Mouse (Mus musculus): Measurements from ENCODE around the gene Hps5. TPM values are rescaled to one million over a fixed set of nuclear protein-coding genes. Genes with fewer than 3 reads are reported as not detected.
"Not testable (repeated sequence)": the region's sequence is repeated elsewhere in the genome, so short reads cannot be mapped to it uniquely, and the experiment has no call there.

The Hps5 gene
- polyA plus RNA-seq, 1 experiment from 2014 or later = 27.2 TPM

DNA sequence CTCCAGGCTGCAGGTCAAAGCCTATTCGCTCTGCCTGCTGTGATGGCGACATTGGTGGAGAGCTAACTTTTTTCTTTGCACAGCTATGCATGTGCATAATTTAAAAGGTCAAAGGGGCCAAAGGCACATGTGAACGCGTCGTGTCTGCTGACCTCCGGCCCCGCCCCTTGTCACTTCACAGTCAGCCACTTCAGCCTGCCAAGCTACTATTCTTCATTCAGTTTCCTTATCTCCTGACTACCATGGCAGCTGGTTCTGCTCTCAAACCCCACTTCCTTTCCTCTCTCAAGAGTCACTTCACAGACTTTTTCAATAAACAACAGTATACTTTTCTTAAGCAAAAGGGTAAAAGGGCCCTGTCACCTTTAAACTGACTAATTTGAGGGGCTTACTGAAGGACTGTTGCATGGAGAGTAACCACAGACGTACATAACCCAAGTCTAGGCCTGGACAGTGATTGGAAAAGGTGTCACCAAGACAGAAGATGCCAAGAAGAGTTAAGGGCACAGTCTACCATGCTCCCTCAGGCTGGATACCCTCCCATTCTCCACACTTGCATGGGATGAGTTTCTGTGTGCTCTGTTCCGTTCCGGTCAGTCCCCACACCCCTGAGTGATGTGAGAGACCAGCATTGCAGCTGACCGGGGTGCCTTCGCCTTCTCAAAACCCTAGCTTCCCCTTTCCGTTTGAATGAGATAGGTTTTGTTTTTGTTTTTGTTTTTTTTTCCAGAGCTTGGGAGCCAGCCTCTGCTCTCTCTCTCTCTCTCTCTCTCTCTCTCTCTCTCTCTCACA lies 35.1 kb upstream of the Hps5 start:
- H3K27me3 ChIP-seq (replicated peaks; ENCODE audit: control insufficient read depth, insufficient read depth, low read length) = no peaks in the 10 kb centered on the region
- no peak overlapping the region for H3K4me3 ChIP-seq (ENCODE audit: low read length)
- no peak overlapping the region for H3K4me2 ChIP-seq (ENCODE audit: low read depth, low read length)
- no peaks in the 10 kb centered on the region for H3K36me3 ChIP-seq (ENCODE audit: control insufficient read depth, insufficient read depth, low read length)
- no peaks in the 10 kb centered on the region for H3K9me3 ChIP-seq (ENCODE audit: control insufficient read depth, low read length)
- WGBS = 59% methylated on average over 13 of the region's 13 CpGs
- H3K9ac ChIP-seq (ENCODE audit: low read depth, low read length) = no peak overlapping the region
- peaks cover 38% of the 10 kb centered on the region for H3K4me1 ChIP-seq (ENCODE audit: control insufficient read depth, insufficient read depth, low read length)
- ATAC-seq = peak; percentile 11; the same call in 1 of the 2 replicates
- H3K27ac ChIP-seq (ENCODE audit: low read length) = peak overlapping the region; percentile 75

DNA sequence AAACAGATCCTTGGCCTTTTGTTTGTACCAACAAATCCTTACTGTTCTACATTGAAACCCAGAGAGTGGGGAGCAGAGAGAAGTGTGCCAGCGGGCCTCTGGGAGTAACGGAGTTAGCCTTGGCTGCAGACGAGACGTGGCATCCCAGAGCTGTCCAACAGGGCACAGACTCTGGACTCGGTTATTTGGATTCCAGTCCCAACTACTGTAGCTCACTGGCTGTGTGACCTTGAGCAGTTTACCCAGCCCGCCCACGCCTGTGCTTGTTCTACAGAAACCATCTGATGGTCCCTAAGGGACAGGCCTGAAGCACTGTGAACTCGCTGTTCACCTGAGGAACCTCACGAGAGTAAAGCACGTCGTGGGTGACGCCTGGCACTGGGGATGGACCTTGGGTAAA lies 34.0 kb upstream of the Hps5 start:
- no peak overlapping the region for H3K4me2 ChIP-seq (ENCODE audit: low read depth, low read length)
- peak overlapping the region; percentile 75 for H3K27ac ChIP-seq (ENCODE audit: low read length)
- H3K4me1 ChIP-seq (ENCODE audit: control insufficient read depth, insufficient read depth, low read length) = peaks cover 31% of the 10 kb centered on the region
- H3K4me3 ChIP-seq (ENCODE audit: low read length) = no peak overlapping the region
- 77% methylated on average over 12 of the region's 12 CpGs for WGBS
- no peaks in the 10 kb centered on the region for H3K9me3 ChIP-seq (ENCODE audit: control insufficient read depth, low read length)
- peak; percentile 7; the same call in 1 of the 2 replicates for ATAC-seq
- H3K27me3 ChIP-seq (replicated peaks; ENCODE audit: control insufficient read depth, insufficient read depth, low read length) = no peaks in the 10 kb centered on the region
- no peak overlapping the region for H3K9ac ChIP-seq (ENCODE audit: low read depth, low read length)
- H3K36me3 ChIP-seq (ENCODE audit: control insufficient read depth, insufficient read depth, low read length) = no peaks in the 10 kb centered on the region

DNA sequence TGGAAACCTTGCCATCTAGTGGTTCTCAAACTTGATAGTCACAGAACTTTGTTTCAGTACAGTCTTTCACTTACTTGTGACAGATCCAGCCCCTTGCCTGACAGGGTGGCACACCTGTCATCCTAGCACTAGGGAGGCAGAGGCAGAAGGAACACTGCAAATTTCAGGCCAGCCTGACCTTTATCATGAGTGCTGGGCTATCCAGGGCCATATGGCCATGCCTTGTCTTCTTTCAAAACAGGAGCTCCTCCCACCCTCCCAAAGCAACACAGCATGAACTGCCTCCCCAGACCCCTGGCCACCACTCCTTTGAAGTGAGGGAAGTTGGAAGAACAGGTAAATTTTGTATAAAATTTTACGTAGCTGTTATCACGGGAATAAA lies 31.9 kb upstream of the Hps5 start:
- WGBS = 82% methylated on average over 2 of the region's 2 CpGs
- no peak overlapping the region for H3K4me2 ChIP-seq (ENCODE audit: low read depth, low read length)

DNA sequence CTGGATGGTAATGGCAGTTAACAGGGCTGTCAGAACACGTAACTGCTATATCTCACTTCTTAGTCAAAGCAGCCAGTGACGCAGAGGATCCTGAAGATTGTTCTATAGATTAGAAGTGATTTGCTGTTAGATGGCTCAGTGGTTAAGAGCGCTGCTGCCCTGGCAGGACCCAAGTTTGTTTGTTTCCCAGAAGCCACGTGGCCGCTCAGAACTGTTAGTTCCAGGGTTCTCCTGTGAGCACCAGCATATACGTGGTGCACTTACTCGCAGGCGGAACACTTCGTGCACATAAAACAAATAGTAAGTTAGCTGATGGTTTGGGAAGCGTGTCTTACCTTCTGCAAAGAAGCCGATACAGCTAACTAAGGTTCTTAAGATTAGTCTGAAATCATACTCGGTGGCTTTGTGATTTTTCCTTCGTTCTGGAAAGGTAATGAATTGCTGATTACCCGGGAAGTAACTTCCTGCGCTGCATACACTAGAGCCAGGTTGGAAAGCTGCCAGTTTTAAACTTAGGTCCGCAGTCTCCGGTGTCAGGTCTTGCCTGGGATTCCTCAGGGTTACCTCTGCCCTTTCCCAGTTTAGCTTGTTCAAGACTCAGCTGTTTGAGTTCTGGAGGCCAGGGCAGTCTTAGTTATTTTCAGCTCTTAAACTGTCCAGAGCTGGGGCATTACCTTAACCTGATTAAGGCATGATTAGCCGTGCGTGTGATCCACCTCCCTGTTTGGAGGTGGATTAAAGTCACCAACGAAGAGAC lies 31.4 kb upstream of the Hps5 start:
- WGBS = 54% methylated on average over 20 of the region's 20 CpGs
- peaks cover 21% of the 10 kb centered on the region for H3K4me1 ChIP-seq (ENCODE audit: control insufficient read depth, insufficient read depth, low read length)

More for the DNA sequence above, 31.9 kb upstream of the Hps5 start:
- no peaks in the 10 kb centered on the region for H3K27me3 ChIP-seq (replicated peaks; ENCODE audit: control insufficient read depth, insufficient read depth, low read length)
- no peak for ATAC-seq
- peaks cover 21% of the 10 kb centered on the region for H3K4me1 ChIP-seq (ENCODE audit: control insufficient read depth, insufficient read depth, low read length)
- H3K27ac ChIP-seq (ENCODE audit: low read length) = no peak overlapping the region
- no peaks in the 10 kb centered on the region for H3K9me3 ChIP-seq (ENCODE audit: control insufficient read depth, low read length)
- H3K4me3 ChIP-seq (ENCODE audit: low read length) = no peak overlapping the region
- peaks cover under 1% of the 10 kb centered on the region; the same call in 1 of the 2 replicates for H3K36me3 ChIP-seq (ENCODE audit: control insufficient read depth, insufficient read depth, low read length)
- H3K9ac ChIP-seq (ENCODE audit: low read depth, low read length) = 0 out of 2 replicates have a peak overlapping the region, but pooled peaks have one; percentile 16

DNA sequence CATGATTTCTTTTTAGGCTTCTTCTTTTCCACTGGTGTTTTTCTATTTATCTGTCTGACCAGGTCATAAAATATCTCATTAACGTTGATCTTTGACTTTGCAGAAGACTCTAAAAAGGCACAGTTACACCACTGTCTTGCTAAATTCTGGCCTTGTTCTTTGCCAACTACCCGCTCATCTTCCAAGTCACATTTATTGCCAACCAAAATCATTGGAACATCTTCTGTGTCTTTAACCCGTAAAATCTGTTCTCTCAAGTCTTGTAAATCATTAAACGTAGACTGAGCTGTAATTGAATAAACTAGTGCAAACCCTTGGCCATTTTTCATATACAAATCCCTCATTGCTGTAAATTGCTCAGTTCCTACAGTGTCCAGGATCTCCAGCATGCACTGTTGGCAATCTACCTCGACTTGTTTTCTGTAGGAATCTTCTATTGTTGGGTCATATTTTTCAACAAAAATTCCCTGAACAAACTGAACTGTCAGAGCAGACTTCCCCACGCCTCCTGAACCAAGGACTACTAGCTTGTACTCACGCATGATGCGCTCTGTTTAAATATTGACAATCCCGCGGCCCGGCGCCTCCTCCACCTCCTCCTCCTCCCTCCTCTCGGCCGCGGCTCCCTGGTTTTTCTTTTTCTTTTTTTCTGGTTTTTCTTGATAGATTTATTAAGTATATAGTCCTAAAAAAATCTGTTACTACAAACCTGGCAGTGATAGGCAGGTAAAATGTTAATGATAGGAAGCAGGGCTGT lies 25.2 kb upstream of the Hps5 start:
- not testable (repeated sequence) for H3K27me3 ChIP-seq (replicated peaks; ENCODE audit: control insufficient read depth, insufficient read depth, low read length); H3K4me1 ChIP-seq (ENCODE audit: control insufficient read depth, insufficient read depth, low read length); H3K4me2 ChIP-seq (ENCODE audit: low read depth, low read length); H3K4me3 ChIP-seq (ENCODE audit: low read length); H3K36me3 ChIP-seq (ENCODE audit: control insufficient read depth, insufficient read depth, low read length); H3K27ac ChIP-seq (ENCODE audit: low read length); H3K9me3 ChIP-seq (ENCODE audit: control insufficient read depth, low read length); H3K9ac ChIP-seq (ENCODE audit: low read depth, low read length); ATAC-seq
- WGBS = 62% methylated on average over 15 of the region's 15 CpGs

More for the DNA sequence above, 31.4 kb upstream of the Hps5 start:
- H3K27ac ChIP-seq (ENCODE audit: low read length) = peak overlapping the region; percentile 28; the same call in 1 of the 2 replicates
- no peak overlapping the region for H3K4me3 ChIP-seq (ENCODE audit: low read length)
- H3K4me2 ChIP-seq (ENCODE audit: low read depth, low read length) = no peak overlapping the region
- no peaks in the 10 kb centered on the region for H3K9me3 ChIP-seq (ENCODE audit: control insufficient read depth, low read length)
- 0 out of 2 replicates have a peak overlapping the region, but pooled peaks have one; percentile 16 for H3K9ac ChIP-seq (ENCODE audit: low read depth, low read length)
- H3K36me3 ChIP-seq (ENCODE audit: control insufficient read depth, insufficient read depth, low read length) = peaks cover 3% of the 10 kb centered on the region; the same call in 1 of the 2 replicates
- 0 out of 2 replicates have a peak, but pooled peaks have one; percentile 21 for ATAC-seq
- H3K27me3 ChIP-seq (replicated peaks; ENCODE audit: control insufficient read depth, insufficient read depth, low read length) = no peaks in the 10 kb centered on the region

DNA sequence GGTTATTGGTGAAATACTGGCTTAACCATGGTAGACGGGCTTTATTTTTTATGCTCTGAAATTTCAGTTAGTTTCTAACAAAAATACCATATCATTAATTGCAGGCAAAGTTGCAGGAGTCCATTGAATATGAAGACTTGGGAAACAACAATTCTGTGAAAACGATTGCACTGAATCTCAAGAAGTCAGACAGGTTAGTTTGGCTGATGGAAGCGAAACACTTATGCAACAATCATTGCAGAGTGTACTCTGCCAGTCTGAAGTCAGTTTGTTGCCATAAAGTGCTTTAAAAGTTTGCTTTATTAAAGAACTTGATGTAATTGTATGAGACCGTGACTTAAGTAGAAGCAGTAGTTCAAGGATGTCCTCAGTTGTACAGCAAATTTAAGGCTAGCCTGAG lies 18.1 kb upstream of the Hps5 start:
- no peak overlapping the region for H3K27ac ChIP-seq (ENCODE audit: low read length)
- H3K9me3 ChIP-seq (ENCODE audit: control insufficient read depth, low read length) = no peaks in the 10 kb centered on the region
- H3K36me3 ChIP-seq (ENCODE audit: control insufficient read depth, insufficient read depth, low read length) = peaks cover 13% of the 10 kb centered on the region
- no peak overlapping the region for H3K9ac ChIP-seq (ENCODE audit: low read depth, low read length)
- 91% methylated on average over 4 of the region's 4 CpGs for WGBS
- no peaks in the 10 kb centered on the region for H3K4me1 ChIP-seq (ENCODE audit: control insufficient read depth, insufficient read depth, low read length)
- H3K4me3 ChIP-seq (ENCODE audit: low read length) = no peak overlapping the region
- no peak overlapping the region for H3K4me2 ChIP-seq (ENCODE audit: low read depth, low read length)
- ATAC-seq = no peak
- H3K27me3 ChIP-seq (replicated peaks; ENCODE audit: control insufficient read depth, insufficient read depth, low read length) = no peaks in the 10 kb centered on the region

DNA sequence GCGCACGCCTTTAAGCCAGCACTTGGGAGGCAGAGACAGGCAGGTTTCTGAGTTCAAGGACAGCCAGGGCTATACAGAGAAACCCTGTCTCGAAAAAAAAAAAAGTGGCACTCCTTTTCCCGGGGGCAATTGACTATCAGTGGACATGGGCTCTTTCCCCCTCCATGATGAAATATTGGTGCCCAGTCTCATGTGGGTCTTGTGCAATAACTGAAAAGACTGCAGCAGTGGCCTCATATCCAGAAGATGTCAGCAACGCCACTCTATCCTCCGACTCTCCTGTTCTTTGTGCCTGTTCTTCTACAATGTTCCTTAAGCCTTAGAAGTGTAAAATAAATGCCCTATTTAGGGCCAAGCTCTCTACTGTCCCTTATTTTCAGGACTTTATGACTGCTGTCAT lies 14.5 kb upstream of the Hps5 start:
- H3K27ac ChIP-seq (ENCODE audit: low read length) = no peak overlapping the region
- no peak overlapping the region for H3K4me2 ChIP-seq (ENCODE audit: low read depth, low read length)
- H3K27me3 ChIP-seq (replicated peaks; ENCODE audit: control insufficient read depth, insufficient read depth, low read length) = no peaks in the 10 kb centered on the region
- no peaks in the 10 kb centered on the region for H3K9me3 ChIP-seq (ENCODE audit: control insufficient read depth, low read length)
- ATAC-seq = no peak
- H3K9ac ChIP-seq (ENCODE audit: low read depth, low read length) = no peak overlapping the region
- H3K4me1 ChIP-seq (ENCODE audit: control insufficient read depth, insufficient read depth, low read length) = no peaks in the 10 kb centered on the region
- peaks cover 9% of the 10 kb centered on the region for H3K36me3 ChIP-seq (ENCODE audit: control insufficient read depth, insufficient read depth, low read length)
- 93% methylated on average over 6 of the region's 6 CpGs for WGBS
- H3K4me3 ChIP-seq (ENCODE audit: low read length) = no peak overlapping the region

DNA sequence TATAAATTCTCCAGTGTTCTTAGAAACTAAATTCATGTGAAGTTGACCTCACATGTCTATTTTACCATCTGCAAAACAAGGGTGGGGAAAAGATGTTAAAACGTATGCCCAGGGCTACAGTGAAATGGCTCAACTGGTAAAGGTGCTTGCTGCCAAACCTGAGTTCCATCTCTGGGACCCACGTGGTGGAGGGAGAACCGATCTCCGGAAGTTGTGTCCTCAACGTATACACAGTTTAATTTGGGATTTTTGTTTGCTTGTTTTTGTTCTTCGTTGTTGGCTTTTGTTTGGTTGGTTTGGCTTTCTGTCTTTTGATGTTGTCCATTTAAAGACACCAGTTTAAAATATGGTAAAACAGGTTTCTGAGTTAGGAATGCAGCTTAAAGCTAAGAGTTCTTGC lies 915 bp upstream of the Hps5 start:
- Histone ChIP-seq H3K4me1 (ENCODE audit: control insufficient read depth, insufficient read depth, low read length) (peaks cover 12% of the 10 kb centered on the region), H3K27ac (ENCODE audit: low read length) (peak overlapping the region; percentile 86), H3K36me3 (ENCODE audit: control insufficient read depth, insufficient read depth, low read length) (peaks cover 7% of the 10 kb centered on the region; the same call in 1 of the 2 replicates), H3K9ac (ENCODE audit: low read depth, low read length) (peak overlapping the region; percentile 85), H3K27me3 (replicated peaks; ENCODE audit: control insufficient read depth, insufficient read depth, low read length) (no peaks in the 10 kb centered on the region), H3K4me3 (ENCODE audit: low read length) (peak overlapping the region; percentile 80), H3K9me3 (ENCODE audit: control insufficient read depth, low read length) (no peaks in the 10 kb centered on the region), H3K4me2 (ENCODE audit: low read depth, low read length) (peak overlapping the region; percentile 70)
- WGBS = 55% methylated on average over 6 of the region's 6 CpGs
- ATAC-seq = no peak

DNA sequence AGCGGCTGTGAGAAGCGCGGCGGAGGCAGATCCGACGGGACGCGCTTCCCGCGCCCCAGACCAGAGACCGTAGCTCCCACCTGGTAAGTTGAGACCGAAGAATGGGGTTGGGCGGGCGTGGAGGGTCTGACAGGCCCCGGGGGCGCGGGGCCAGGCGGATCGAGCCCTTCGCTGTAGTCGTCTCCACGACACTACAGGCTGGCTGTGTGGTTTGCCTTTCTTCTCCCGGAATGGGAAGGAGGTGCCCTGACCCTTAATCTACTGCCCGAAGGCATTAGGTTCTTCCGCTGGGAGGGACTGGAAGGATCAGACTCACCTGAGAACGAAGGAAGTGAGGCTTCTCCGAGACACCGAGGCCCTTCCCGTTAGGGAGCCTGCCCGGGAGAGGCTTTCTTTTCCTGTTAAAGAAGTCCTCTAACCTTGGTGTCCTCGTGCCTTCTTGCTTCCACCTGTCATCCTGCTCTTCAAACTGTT lies 379 bp upstream of the Hps5 start:
- Histone ChIP-seq H3K27ac (ENCODE audit: low read length) (peak overlapping the region; percentile 86), H3K36me3 (ENCODE audit: control insufficient read depth, insufficient read depth, low read length) (peaks cover 3% of the 10 kb centered on the region; the same call in 1 of the 2 replicates), H3K4me1 (ENCODE audit: control insufficient read depth, insufficient read depth, low read length) (peaks cover 12% of the 10 kb centered on the region), H3K27me3 (replicated peaks; ENCODE audit: control insufficient read depth, insufficient read depth, low read length) (no peaks in the 10 kb centered on the region), H3K4me3 (ENCODE audit: low read length) (peak overlapping the region; percentile 80), H3K9ac (ENCODE audit: low read depth, low read length) (peak overlapping the region; percentile 85), H3K9me3 (ENCODE audit: control insufficient read depth, low read length) (no peaks in the 10 kb centered on the region), H3K4me2 (ENCODE audit: low read depth, low read length) (peak overlapping the region; percentile 70)
- WGBS = under 1% methylated on average over 31 of the region's 31 CpGs
- peak; percentile 36 for ATAC-seq

Data from intestine, embryonic 16.5 days (tissue).